Mouse (Mus musculus) heart, adult 18-20 months (tissue): ENCODE data around the gene Timm23. TPM values are rescaled to one million over a fixed set of nuclear protein-coding genes. Genes with fewer than 3 reads are reported as not detected.

Experiments
- DNase-seq, 2 experiments: peaks; one replicate each; pipeline ENCODE4 v3.0.0; 2021 to 2022; ENCODE audit warnings: mixed read lengths in 1 of 2
- total RNA-seq, 2 experiments: library from RNA; stranded (reverse); gene quantifications; 2 replicates each; pipeline ENCODE4 v1.2.3; 2021

The Timm23 gene
- total RNA-seq, 2 experiments from 2014 or later, result 205 to 217 TPM

DNA sequence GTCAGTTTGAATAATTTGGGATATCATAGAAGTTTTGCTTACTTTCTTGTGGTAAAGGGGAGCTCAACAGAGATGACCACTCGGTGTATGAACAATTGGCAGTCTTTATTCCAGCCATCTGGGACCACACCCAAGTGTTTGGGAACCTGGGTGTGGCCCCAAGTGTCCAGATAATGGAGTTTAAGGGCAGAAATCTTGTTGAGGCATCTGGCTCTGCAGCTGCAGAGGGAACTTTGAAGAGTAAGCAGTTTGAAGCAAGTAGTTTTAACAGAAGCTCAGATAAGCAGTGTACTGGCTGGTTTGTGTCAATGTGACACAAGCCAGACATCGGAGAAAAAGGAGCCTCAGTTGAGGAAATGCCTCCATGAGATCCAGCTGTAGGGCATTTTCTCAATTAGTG lies 67.4 kb downstream of the Timm23 start:
- DNase-seq, result peak; percentile 15 to 25

DNA sequence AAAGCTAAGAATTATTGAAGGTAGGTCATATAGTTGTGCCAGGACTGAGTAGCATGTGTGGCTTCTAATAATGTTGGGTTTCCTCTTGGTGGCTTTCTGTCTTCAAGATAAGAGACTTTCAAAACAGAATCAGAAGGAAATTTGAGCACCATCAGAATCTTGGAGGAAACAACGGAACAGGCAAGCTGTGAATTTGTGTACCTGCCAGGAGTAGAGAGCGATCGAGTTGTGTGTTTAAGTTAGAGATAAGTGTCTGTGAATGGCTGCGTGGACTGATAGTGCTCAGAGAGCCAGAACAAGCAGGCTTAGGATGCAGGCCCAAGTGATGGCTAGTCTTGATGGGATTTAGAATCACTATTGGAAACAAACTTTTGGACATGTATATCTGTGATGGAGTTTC lies 69.9 kb downstream of the Timm23 start:
- DNase-seq, result no peak

Other genes starting within 250 kb of the Timm23 start
- 10 to 100 TPM; 13.5 to 14.5 TPM for gene Galnt15, start 172.9 kb downstream of the Timm23 start, total RNA-seq
- 10 to 100 TPM; 53.0 to 54.7 TPM for gene Oxnad1, start 116.5 kb downstream of the Timm23 start, total RNA-seq
- gene Dph3, start 116.2 kb downstream of the Timm23 start, total RNA-seq, result 10 to 100 TPM; 89.0 to 90.5 TPM
- not detected for gene Msmb, start 59.9 kb downstream of the Timm23 start, total RNA-seq
- 100 to 1,000 TPM; 146 to 149 TPM for gene Ncoa4, start 42.0 kb downstream of the Timm23 start, total RNA-seq
- gene Parg, start 51 bp upstream of the Timm23 start, total RNA-seq, result 10 to 100 TPM; 17.0 to 18.5 TPM
- gene Ogdhl, start 120.1 kb upstream of the Timm23 start, total RNA-seq, result 10 to 100 TPM; 70.4 to 86.7 TPM
- gene 1700024G13Rik, start 186.5 kb upstream of the Timm23 start, total RNA-seq, result not detected